Mouse (Mus musculus) kidney, embryonic 16.5 days (tissue): ENCODE data around the gene H6pd. TPM values are rescaled to one million over a fixed set of nuclear protein-coding genes. Genes with fewer than 3 reads are reported as not detected.

ENCODE experiments used
- ATAC-seq: fragments of 200-750 bp; cut with Nextera tagmentation; 2 replicates; pipeline ENCODE4 v1.8.0; 2017; ENCODE audit warnings: moderate TSS enrichment; ENCODE audit not compliant: low FRiP score, low TSS enrichment
- H3K27ac ChIP-seq: fragments of 300-500 bp; sonication (generic); 2 replicates; pipeline ENCODE4 v1.5.1; 2014; ENCODE audit warnings: low read length
- H3K27me3 ChIP-seq: fragments of 300-500 bp; sonication (generic); 2 replicates; pipeline ENCODE4 v1.6.1; 2014; ENCODE audit warnings: low read length, control low read depth, mixed read lengths; ENCODE audit not compliant: insufficient read depth
- H3K36me3 ChIP-seq: fragments of 300-500 bp; sonication (generic); 2 replicates; pipeline ENCODE4 v1.6.1; 2014; ENCODE audit warnings: low read length, control low read depth, mixed read lengths; ENCODE audit not compliant: insufficient read depth
- H3K4me1 ChIP-seq: fragments of 300-500 bp; sonication (generic); 2 replicates; pipeline ENCODE4 v1.6.1; 2014; ENCODE audit warnings: low read length, control low read depth, mixed read lengths; ENCODE audit not compliant: insufficient read depth
- H3K4me2 ChIP-seq: fragments of 300-500 bp; sonication (generic); replicated peaks from 2 replicates; pipeline ENCODE4 v1.6.1; 2014; ENCODE audit warnings: low read depth, low read length
- H3K4me3 ChIP-seq: fragments of 300-500 bp; sonication (generic); 2 replicates; pipeline ENCODE4 v1.5.1; 2014; ENCODE audit warnings: mild to moderate bottlenecking, low read length
- H3K9ac ChIP-seq: fragments of 300-500 bp; sonication (generic); replicated peaks from 2 replicates; pipeline ENCODE4 v1.6.1; 2014; ENCODE audit warnings: low read length
- H3K9me3 ChIP-seq: fragments of 300-500 bp; sonication (generic); 2 replicates; pipeline ENCODE4 v1.6.1; 2016; ENCODE audit warnings: low read length, control low read depth
- WGBS: fragments of 180-500 bp; shearing (Covaris S2); extraction: QIAGEN DNeasy Blood & Tissue Kit; methylation state at CpG from one replicate; pipeline ENCODE4 v1.1.7; 2014; 5-methylcytosine and 5-hydroxymethylcytosine counted together
- polyA plus RNA-seq: library from polyadenylated mRNA; unstranded; fragments of >200 nt; fragmentation: Nextera tagmentation; extraction: Ambion mirVana; gene quantifications from 2 replicates; pipeline ENCODE4 v1.2.1, GENCODE M21; 2015

H6pd gene
- polyA plus RNA-seq, 1 experiment from 2014 or later, result 22.8 TPM

GRCm38 (mm10) chr4:150003021-150003580 is 5.7 kb downstream of the H6pd start:
- H3K9ac ChIP-seq, result 0 out of 2 replicates have a peak overlapping the region, but pooled peaks have one; percentile 23
- peak overlapping the region; percentile 88 for H3K27ac ChIP-seq
- peak overlapping the region; percentile 14; the same call in 1 of the 2 replicates for H3K4me3 ChIP-seq
- H3K4me1 ChIP-seq, result peaks cover 84% of the 10 kb centered on the region
- 15% methylated on average over 7 of the region's 7 CpGs for WGBS
- no peaks in the 10 kb centered on the region for H3K9me3 ChIP-seq
- 0 out of 2 replicates have a peak, but pooled peaks cover 2% of the 10 kb centered on the region for H3K36me3 ChIP-seq
- peak overlapping the region; percentile 32; the same call in 1 of the 2 replicates for H3K4me2 ChIP-seq
- H3K27me3 ChIP-seq, result no peaks in the 10 kb centered on the region
- ATAC-seq, result peak; percentile 49; the same call in 1 of the 2 replicates

- H3K4me3 ChIP-seq, result no peak overlapping the region
- H3K9me3 ChIP-seq, result no peaks in the 10 kb centered on the region
- ATAC-seq, result peak; percentile 50
- H3K27me3 ChIP-seq, result no peaks in the 10 kb centered on the region
- H3K27ac ChIP-seq, result peak overlapping the region; percentile 88
- peaks cover 75% of the 10 kb centered on the region for H3K4me1 ChIP-seq
- peak overlapping the region; percentile 29; the same call in 1 of the 2 replicates for H3K9ac ChIP-seq
- H3K4me2 ChIP-seq, result peak overlapping the region; percentile 32
- 0 out of 2 replicates have a peak, but pooled peaks cover 2% of the 10 kb centered on the region for H3K36me3 ChIP-seq
- 52% methylated on average over 12 of the region's 12 CpGs for WGBS
Observed at GRCm38 (mm10) chr4:150002021-150002528, 6.7 kb downstream of the H6pd start.

DNA sequence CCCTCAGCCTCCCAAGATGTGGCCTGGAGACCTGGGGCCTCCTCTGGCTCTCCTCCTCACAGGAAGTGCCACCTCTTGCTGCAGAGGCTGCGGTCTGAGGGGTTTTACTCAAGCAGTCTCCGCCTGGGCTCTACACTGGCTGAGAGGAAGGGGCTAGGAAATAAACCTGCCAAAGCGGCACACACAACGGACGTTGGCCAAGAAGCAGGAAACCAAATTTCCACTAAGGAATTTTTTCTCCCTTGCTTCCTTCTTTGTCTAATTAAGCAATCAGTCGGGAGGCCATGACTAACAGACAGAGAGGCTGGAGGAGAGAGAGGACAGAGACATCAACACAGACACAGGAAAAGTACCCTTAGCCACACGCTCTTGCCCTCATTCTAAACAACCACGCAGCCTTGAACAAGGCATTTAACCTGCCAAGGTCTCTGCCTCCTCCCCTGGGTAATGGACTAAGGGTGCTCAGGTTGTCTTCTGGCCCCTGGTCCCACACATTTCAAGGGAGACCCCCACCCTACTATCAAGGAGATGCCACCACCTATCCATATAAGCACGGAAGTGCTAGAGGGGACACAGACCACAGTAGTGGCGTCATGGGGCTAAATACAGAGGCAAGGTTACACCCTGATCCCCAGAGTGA is 7.5 kb downstream of the H6pd start:
- 0 out of 2 replicates have a peak, but pooled peaks cover 2% of the 10 kb centered on the region for H3K36me3 ChIP-seq
- peak overlapping the region; percentile 40; the same call in 1 of the 2 replicates for H3K9ac ChIP-seq
- no peaks in the 10 kb centered on the region for H3K9me3 ChIP-seq
- peak overlapping the region; percentile 88 for H3K27ac ChIP-seq
- peak overlapping the region; percentile 32 for H3K4me2 ChIP-seq
- no peak overlapping the region for H3K4me3 ChIP-seq
- no peaks in the 10 kb centered on the region for H3K27me3 ChIP-seq
- 38% methylated on average over 10 of the region's 10 CpGs for WGBS
- H3K4me1 ChIP-seq, result peaks cover 73% of the 10 kb centered on the region
- no peak for ATAC-seq

GRCm38 (mm10) chr4:149999931-150000555 is 8.8 kb downstream of the H6pd start:
- Histone ChIP-seq H3K36me3 (no peaks in the 10 kb centered on the region), H3K9ac (no peak overlapping the region), H3K4me1 (peaks cover 74% of the 10 kb centered on the region), H3K4me3 (no peak overlapping the region), H3K27ac (peak overlapping the region; percentile 65), H3K4me2 (no peak overlapping the region), H3K27me3 (no peaks in the 10 kb centered on the region), H3K9me3 (no peaks in the 10 kb centered on the region)
- 76% methylated on average over 15 of the region's 15 CpGs for WGBS
- no peak for ATAC-seq

GRCm38 (mm10) chr4:149999510-149999900 is 9.3 kb downstream of the H6pd start:
- 63% methylated on average over 9 of the region's 9 CpGs for WGBS
- Histone ChIP-seq H3K4me3 (no peak overlapping the region), H3K9ac (no peak overlapping the region)

GRCm38 (mm10) chr4:149998786-149999509 is 9.9 kb downstream of the H6pd start:
- Histone ChIP-seq H3K4me3 (no peak overlapping the region), H3K4me2 (no peak overlapping the region), H3K36me3 (no peaks in the 10 kb centered on the region), H3K27ac (peak overlapping the region; percentile 65), H3K4me1 (peaks cover 70% of the 10 kb centered on the region), H3K9ac (no peak overlapping the region), H3K9me3 (no peaks in the 10 kb centered on the region), H3K27me3 (no peaks in the 10 kb centered on the region)
- 80% methylated on average over 14 of the region's 14 CpGs for WGBS
- no peak for ATAC-seq

More at GRCm38 (mm10) chr4:149999510-149999900, 9.3 kb downstream of the H6pd start:
- H3K9me3 ChIP-seq, result no peaks in the 10 kb centered on the region
- H3K4me2 ChIP-seq, result no peak overlapping the region
- H3K4me1 ChIP-seq, result peaks cover 74% of the 10 kb centered on the region
- H3K27ac ChIP-seq, result peak overlapping the region; percentile 65
- H3K36me3 ChIP-seq, result no peaks in the 10 kb centered on the region
- ATAC-seq, result no peak
- no peaks in the 10 kb centered on the region for H3K27me3 ChIP-seq

GRCm38 (mm10) chr4:149997999-149998398 is 10.8 kb downstream of the H6pd start:
- H3K4me2 ChIP-seq, result no peak overlapping the region
- no peak overlapping the region for H3K27ac ChIP-seq
- peaks cover 60% of the 10 kb centered on the region for H3K4me1 ChIP-seq

DNA sequence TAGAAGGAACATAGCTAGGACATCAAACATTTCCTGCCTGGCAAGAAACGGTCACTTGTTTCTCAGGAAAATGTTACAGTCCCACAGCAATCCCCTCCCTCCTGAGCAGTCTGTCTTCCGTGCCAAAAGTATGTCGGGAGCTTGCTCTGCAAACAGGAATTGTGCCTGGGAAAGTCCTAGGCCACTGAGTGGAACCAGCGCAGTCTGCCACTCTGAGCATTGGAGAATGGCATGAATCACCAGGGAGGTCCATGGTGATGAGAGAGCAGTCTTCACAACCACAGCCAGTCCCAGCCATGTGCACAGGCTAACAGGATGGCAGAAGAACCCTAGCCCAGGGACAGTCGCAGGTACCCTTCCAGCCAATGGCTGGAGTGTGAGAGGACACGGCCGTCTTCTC is 12.4 kb downstream of the H6pd start:
- ATAC-seq, result no peak
- Histone ChIP-seq H3K4me3 (no peak overlapping the region), H3K27ac (no peak overlapping the region; the same call in 1 of the 2 replicates), H3K36me3 (no peaks in the 10 kb centered on the region), H3K9ac (no peak overlapping the region; the same call in 1 of the 2 replicates), H3K9me3 (no peaks in the 10 kb centered on the region), H3K27me3 (no peaks in the 10 kb centered on the region), H3K4me1 (peaks cover 45% of the 10 kb centered on the region), H3K4me2 (no peak overlapping the region)
- WGBS, result 54% methylated on average over 7 of the region's 7 CpGs

More at GRCm38 (mm10) chr4:149997999-149998398, 10.8 kb downstream of the H6pd start:
- Histone ChIP-seq H3K9ac (no peak overlapping the region), H3K4me3 (no peak overlapping the region), H3K36me3 (no peaks in the 10 kb centered on the region), H3K9me3 (no peaks in the 10 kb centered on the region), H3K27me3 (no peaks in the 10 kb centered on the region)
- ATAC-seq, result no peak
- WGBS, result 52% methylated on average over 10 of the region's 10 CpGs

- Histone ChIP-seq H3K4me2 (no peak overlapping the region), H3K4me1 (peaks cover 45% of the 10 kb centered on the region), H3K9me3 (no peaks in the 10 kb centered on the region), H3K27me3 (no peaks in the 10 kb centered on the region), H3K4me3 (no peak overlapping the region), H3K27ac (no peak overlapping the region; the same call in 1 of the 2 replicates), H3K36me3 (no peaks in the 10 kb centered on the region), H3K9ac (no peak overlapping the region; the same call in 1 of the 2 replicates)
- no peak for ATAC-seq
- 87% methylated on average over 7 of the region's 7 CpGs for WGBS
Observed at GRCm38 (mm10) chr4:149995911-149996310, 12.9 kb downstream of the H6pd start.
